Mouse (Mus musculus) intestine, embryonic 15.5 days (tissue): ENCODE data around the gene Adm. TPM values are rescaled to one million over a fixed set of nuclear protein-coding genes. Genes with fewer than 3 reads are reported as not detected.

Experiments
- polyA plus RNA-seq: library from polyadenylated mRNA; unstranded; fragments of >200 nt; fragmentation: Nextera tagmentation; extraction: Ambion mirVana; gene quantifications from 2 replicates; pipeline ENCODE4 v1.2.1, GENCODE M21; 2015

The Adm gene
- polyA plus RNA-seq, 1 experiment from 2014 or later = 4.9 TPM

Other genes with a start within 250 kb of the Adm start
- 33.7 and 33.9 TPM in 2 replicates for gene Sbf2, start 12.7 kb upstream of the Adm start, polyA plus RNA-seq
- 4.1 and 4.8 TPM in 2 replicates for gene Ampd3, start 140.5 kb downstream of the Adm start, polyA plus RNA-seq
- gene Rnf141, start 216.8 kb downstream of the Adm start, polyA plus RNA-seq = 39.8 and 41.8 TPM in 2 replicates
- 12.7 and 18.3 TPM in 2 replicates for gene Lyve1, start 235.6 kb downstream of the Adm start, polyA plus RNA-seq